Mouse (Mus musculus) olfactory bulb, adult 2 months (tissue): ENCODE results near the gene Slc1a1. TPM values are rescaled to one million over a fixed set of nuclear protein-coding genes. Genes with fewer than 3 reads are reported as not detected.
A peak's percentile ranks its signal among the peaks of the same experiment; 100 is the strongest.

Experiments used
- H3K27ac ChIP-seq: fragments of 200-500 bp; 2 replicates; pipeline ENCODE4 v1.5.1; 2012; ENCODE audit warnings: low read depth, low read length; ENCODE audit not compliant: insufficient read depth
- H3K4me1 ChIP-seq: fragments of 200-500 bp; 2 replicates; pipeline ENCODE4 v1.6.1; 2012; ENCODE audit warnings: low read length; ENCODE audit not compliant: control insufficient read depth, insufficient read depth
- H3K4me3 ChIP-seq: fragments of 200-500 bp; 2 replicates; pipeline ENCODE4 v1.5.1; 2012; ENCODE audit warnings: mild to moderate bottlenecking, low read depth, low read length, moderate library complexity; ENCODE audit not compliant: insufficient read depth
- CTCF ChIP-seq: fragments of 200-500 bp; IDR thresholded peaks from 2 replicates; pipeline ENCODE4 v1.5.1; 2012; ENCODE audit warnings: low read depth, mild to moderate bottlenecking, low read length, moderate library complexity; ENCODE audit not compliant: insufficient read depth
- POLR2A ChIP-seq: fragments of 200-500 bp; IDR thresholded peaks from 2 replicates; pipeline ENCODE4 v1.6.1; 2012; ENCODE audit warnings: mild to moderate bottlenecking, low read depth, low read length, moderate library complexity; ENCODE audit not compliant: insufficient read depth
- WGBS: fragments of 180-500 bp; shearing (Covaris S2); methylation state at CpG from one replicate; pipeline ENCODE4 v1.1.7; 2018; 5-methylcytosine and 5-hydroxymethylcytosine counted together
- polyA plus RNA-seq: library from polyadenylated mRNA; stranded (reverse); fragments of >200 nt; gene quantifications from 2 replicates; pipeline ENCODE4 v1.2.4, GENCODE M21; 2012; ENCODE audit warnings: low replicate concordance; ENCODE audit not compliant: missing spikeins, insufficient read depth, insufficient read length

The Slc1a1 gene
- polyA plus RNA-seq, 1 experiment, result not detected

- no peaks in the 10 kb centered on the region for H3K4me1 ChIP-seq
These were observed 27.4 kb upstream of the Slc1a1 start for GRCm38 (mm10) chr19:28807497-28807871.

GRCm38 (mm10) chr19:28818286-28818685, 16.6 kb upstream of the Slc1a1 start:
- no peak overlapping the region for H3K4me3 ChIP-seq
- 88% methylated on average over 4 of the region's 4 CpGs for WGBS
- H3K27ac ChIP-seq, result no peak overlapping the region
- TF ChIP-seq CTCF, result no peak
- TF ChIP-seq POLR2A, result no peak
- H3K4me1 ChIP-seq, result no peaks in the 10 kb centered on the region

More at GRCm38 (mm10) chr19:28807497-28807871, 27.4 kb upstream of the Slc1a1 start:
- no peak overlapping the region for H3K27ac ChIP-seq
- 70% methylated on average over 2 of the region's 2 CpGs for WGBS
- TF ChIP-seq CTCF (no peak), POLR2A (no peak)
- H3K4me3 ChIP-seq, result no peak overlapping the region

GRCm38 (mm10) chr19:28827697-28828328, 7.0 kb upstream of the Slc1a1 start:
- TF ChIP-seq CTCF, result no peak
- TF ChIP-seq POLR2A, result no peak
- Histone ChIP-seq H3K27ac (peak overlapping the region; percentile 36; the same call in 1 of the 2 replicates), H3K4me3 (0 out of 2 replicates have a peak overlapping the region, but pooled peaks have one; percentile 3), H3K4me1 (peaks cover 5% of the 10 kb centered on the region; the same call in 1 of the 2 replicates)
- WGBS, result 10% methylated on average over 15 of the region's 15 CpGs

- H3K4me1 ChIP-seq, result peaks cover 10% of the 10 kb centered on the region
These were observed 3.5 kb upstream of the Slc1a1 start for GRCm38 (mm10) chr19:28831324-28831723.

DNA sequence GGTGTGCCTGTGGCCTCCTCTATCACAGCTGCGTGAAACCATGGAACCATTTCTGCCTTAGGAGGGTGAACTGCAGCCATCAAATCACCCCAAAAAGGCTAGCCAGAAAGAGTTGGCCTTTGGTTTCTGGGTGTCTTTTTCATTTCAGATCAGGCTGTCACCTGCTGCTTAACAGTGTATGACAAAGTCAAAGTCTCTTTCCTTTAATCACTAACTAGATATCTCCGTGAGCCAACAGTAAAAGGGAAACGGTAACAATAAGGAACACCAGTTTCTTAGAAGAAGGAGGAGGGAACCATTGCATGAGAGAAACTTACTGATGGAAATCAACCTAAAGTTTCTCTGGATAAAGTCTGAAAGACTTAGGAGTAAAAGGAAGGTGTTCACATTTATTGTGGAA, 2.2 kb upstream of the Slc1a1 start:
- Histone ChIP-seq H3K27ac (no peak overlapping the region), H3K4me3 (no peak overlapping the region), H3K4me1 (peaks cover 12% of the 10 kb centered on the region)
- TF ChIP-seq CTCF (no peak), POLR2A (no peak)
- WGBS, result 97% methylated on average over 3 of the region's 3 CpGs

More at GRCm38 (mm10) chr19:28831324-28831723, 3.5 kb upstream of the Slc1a1 start:
- TF ChIP-seq CTCF (no peak), POLR2A (no peak)
- H3K27ac ChIP-seq, result no peak overlapping the region
- H3K4me3 ChIP-seq, result no peak overlapping the region

DNA sequence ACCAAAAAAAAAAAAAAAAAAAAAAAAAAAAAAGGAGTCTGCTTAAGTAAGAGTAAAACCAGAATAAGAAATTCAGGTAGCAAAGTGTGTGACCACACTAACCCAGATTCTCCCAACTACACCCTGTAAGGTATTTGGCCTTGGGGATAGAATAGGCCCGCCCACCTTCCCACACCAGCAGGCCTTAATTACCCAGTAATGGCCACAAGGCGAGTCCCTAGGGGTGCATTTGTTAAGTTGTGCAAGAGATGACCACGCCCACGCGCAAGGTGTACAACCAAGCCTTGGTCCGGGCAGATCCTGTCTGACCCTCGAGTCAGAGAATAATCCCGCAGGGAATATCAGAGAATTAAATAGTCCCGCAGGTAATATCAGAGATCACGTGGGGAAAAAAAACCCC, 461 bp upstream of the Slc1a1 start:
- H3K4me3 ChIP-seq, result peak overlapping the region; percentile 61
- H3K4me1 ChIP-seq, result peaks cover 18% of the 10 kb centered on the region
- TF ChIP-seq CTCF (no peak), POLR2A (no peak)
- 5% methylated on average over 10 of the region's 10 CpGs for WGBS
- H3K27ac ChIP-seq, result no peak overlapping the region

DNA sequence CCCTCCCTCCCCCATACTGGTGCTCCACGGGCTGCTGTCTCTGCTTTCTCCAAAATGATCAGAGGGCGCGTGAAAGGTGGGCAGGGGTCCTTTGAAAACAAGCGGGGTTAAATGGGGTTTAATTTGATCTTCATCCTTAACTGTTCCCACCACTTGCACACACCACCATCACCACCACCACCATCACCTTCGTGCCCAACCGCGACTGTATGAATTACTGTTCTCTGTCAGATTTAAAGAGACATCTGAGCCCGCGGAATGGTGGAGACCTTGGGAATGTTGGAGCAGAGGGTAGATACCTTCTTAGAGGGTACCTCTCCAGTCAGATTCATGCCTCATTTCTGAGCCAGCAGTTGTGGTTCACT, 633 bp downstream of the Slc1a1 start:
- TF ChIP-seq POLR2A (no peak), CTCF (no peak)
- Histone ChIP-seq H3K4me1 (peaks cover 21% of the 10 kb centered on the region), H3K4me3 (peak overlapping the region; percentile 61), H3K27ac (peak overlapping the region; percentile 44; the same call in 1 of the 2 replicates)
- WGBS, result 3% methylated on average over 9 of the region's 9 CpGs

GRCm38 (mm10) chr19:28836116-28836515, 1.3 kb downstream of the Slc1a1 start:
- peak overlapping the region; percentile 61 for H3K4me3 ChIP-seq
- no peak overlapping the region for H3K27ac ChIP-seq
- 35% methylated on average over 3 of the region's 3 CpGs for WGBS
- no peak for TF ChIP-seq CTCF
- peaks cover 23% of the 10 kb centered on the region for H3K4me1 ChIP-seq

GRCm38 (mm10) chr19:28836651-28837410, 2.0 kb downstream of the Slc1a1 start:
- Histone ChIP-seq H3K4me1 (peaks cover 23% of the 10 kb centered on the region), H3K4me3 (peak overlapping the region; percentile 61), H3K27ac (no peak overlapping the region)
- TF ChIP-seq CTCF (no peak), POLR2A (no peak)
- WGBS, result 49% methylated on average over 11 of the region's 11 CpGs
